Mouse (Mus musculus) hematopoietic stem cell, adult 5-6 weeks (primary cell): ENCODE results near the gene Zfp467. TPM values are rescaled to one million over a fixed set of nuclear protein-coding genes. Genes with fewer than 3 reads are reported as not detected.

Source experiments
- ATAC-seq, 2 experiments: fragments of 125-278 bp in 1 of 2; replicated peaks in 1 of 2; 2 replicates each; pipeline ENCODE4 v1.8.0; 2016 to 2017; ENCODE audit warnings: inconsistent platforms in 2 of 2, mild to moderate bottlenecking in 2 of 2, moderate number of reproducible peaks in 2 of 2, low read depth in 1 of 2, moderate TSS enrichment in 1 of 2; ENCODE audit not compliant: low FRiP score in 2 of 2, poor library complexity in 2 of 2, severe bottlenecking in 2 of 2, insufficient read depth in 1 of 2, low TSS enrichment in 1 of 2
- total RNA-seq: library from RNA; stranded (forward); fragments of 172-1452, 232-1000 nt; gene quantifications from 2 replicates; pipeline ENCODE4 v1.2.3, GENCODE M21; 2017

The Zfp467 gene
- total RNA-seq, 1 experiment from 2014 or later: 8.6 TPM

DNA sequence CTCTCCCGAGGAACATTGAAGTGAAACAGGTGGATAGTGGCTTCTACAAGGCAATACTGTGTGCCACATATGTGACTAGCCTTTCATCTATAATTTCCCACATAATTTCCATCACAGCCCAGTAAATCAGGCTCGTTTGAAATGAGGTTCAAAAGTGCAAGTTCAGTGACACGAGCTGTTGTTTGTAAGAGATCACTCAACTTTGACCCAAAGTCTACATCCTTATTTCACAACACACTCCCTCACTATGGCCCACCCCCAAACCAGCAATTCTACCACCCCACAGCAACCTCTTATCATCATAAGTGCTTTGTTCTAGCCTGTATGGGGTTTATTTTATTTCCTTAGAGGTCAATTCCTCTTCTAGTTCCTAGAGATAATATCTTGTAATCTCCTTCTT, 57.4 kb downstream of the Zfp467 start:
- no peak for ATAC-seq

Other genes starting within 250 kb of the Zfp467 start
- gene Krba1, start 50.2 kb downstream of the Zfp467 start, total RNA-seq: 12.4 and 16.3 TPM in 2 replicates
- 0.19 TPM in 1 of 2 replicates, not detected in the other for gene Sspo, start 2.4 kb upstream of the Zfp467 start, total RNA-seq
- gene Atp6v0e2, start 91.8 kb upstream of the Zfp467 start, total RNA-seq: 0.44 TPM in 1 of 2 replicates, not detected in the other
- 4.7 and 5.1 TPM in 2 replicates for gene Lrrc61, start 109.0 kb upstream of the Zfp467 start, total RNA-seq
- not detected in 2 replicates for gene Rarres2, start 127.0 kb upstream of the Zfp467 start, total RNA-seq
- gene Gm45021, start 143.8 kb upstream of the Zfp467 start, total RNA-seq: not detected in 2 replicates
- gene Repin1, start 148.1 kb upstream of the Zfp467 start, total RNA-seq: 30.1 and 32.0 TPM in 2 replicates
- 10.0 TPM in 1 of 2 replicates, not detected in the other for gene Gm44965, start 148.1 kb upstream of the Zfp467 start, total RNA-seq
- gene Zfp775, start 156.2 kb upstream of the Zfp467 start, total RNA-seq: 6.1 and 8.4 TPM in 2 replicates
- gene AI854703, start 180.9 kb upstream of the Zfp467 start, total RNA-seq: 2.0 and 2.6 TPM in 2 replicates
- gene Gimap8, start 201.4 kb upstream of the Zfp467 start, total RNA-seq: 52.3 and 68.2 TPM in 2 replicates
- 83.6 and 95.8 TPM in 2 replicates for gene Gimap9, start 230.3 kb upstream of the Zfp467 start, total RNA-seq
- 30.6 and 35.7 TPM in 2 replicates for gene Gimap4, start 238.7 kb upstream of the Zfp467 start, total RNA-seq